Mouse (Mus musculus) heart, adult 2 months (tissue): ENCODE measurements around the gene Rtn1.

Experiments
- CTCF ChIP-seq: fragments of 200-600 bp; IDR thresholded peaks from 2 replicates; pipeline ENCODE4 v1.8.1; 2022; ENCODE audit warnings: antibody characterized with exemption, mild to moderate bottlenecking, moderate library complexity
- EP300 ChIP-seq: fragments of 200-500 bp; IDR thresholded peaks from 2 replicates; pipeline ENCODE4 v1.6.1; 2011; ENCODE audit warnings: low read depth, low read length, control low read depth; ENCODE audit not compliant: insufficient read depth
- POLR2A ChIP-seq: fragments of 200-500 bp; IDR thresholded peaks from 2 replicates; pipeline ENCODE4 v1.6.1; 2011; ENCODE audit warnings: mild to moderate bottlenecking, low read depth, low read length, control low read depth; ENCODE audit not compliant: insufficient read depth

GRCm38 (mm10) chr12:72240506-72240905, 168.3 kb downstream of the Rtn1 start:
- TF ChIP-seq CTCF (no peak), POLR2A (no peak), EP300 (no peak)
